Mouse (Mus musculus) embryonic fibroblast, embryonic 13.5 days (primary cell): ENCODE results near the gene Psmd3.

Experiments
- CTCF ChIP-seq: IDR thresholded peaks from 2 replicates; pipeline ENCODE4 v1.5.1; 2011; ENCODE audit warnings: mild to moderate bottlenecking, control low read depth, low read length, moderate library complexity, borderline replicate concordance; ENCODE audit not compliant: insufficient read depth
- POLR2A ChIP-seq: IDR thresholded peaks from 2 replicates; pipeline ENCODE4 v1.6.1; 2011; ENCODE audit warnings: low read depth, mild to moderate bottlenecking, control low read depth, low read length, moderate library complexity

GRCm38 (mm10) chr11:98680023-98680422 lies 2.3 kb upstream of the Psmd3 start:
- TF ChIP-seq POLR2A (no peak), CTCF (no peak)
